Comparison of ENCODE assay signal across 19 mouse cellular contexts in the genomic region with DNA sequence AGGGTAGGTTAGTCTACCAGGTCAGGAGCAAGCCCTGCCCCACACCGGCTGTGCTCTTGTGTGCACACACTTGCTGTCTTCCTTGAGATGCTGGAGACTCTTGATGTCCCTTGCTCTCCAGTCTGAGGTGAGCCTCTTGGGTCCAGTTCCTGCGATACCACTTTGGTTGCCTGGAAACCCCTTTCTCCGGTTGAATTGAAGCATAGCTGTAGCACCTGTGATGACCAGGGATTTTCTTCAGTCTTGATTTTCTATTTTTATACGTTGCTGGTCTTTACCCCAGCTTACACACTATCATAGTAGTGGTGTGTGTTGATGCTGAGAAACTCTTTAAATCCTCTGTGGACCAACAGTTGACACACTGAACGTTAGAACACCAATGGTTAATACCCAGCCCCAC.
DNase-seq lines count a peak whose midpoint lies in the region; ATAC-seq and TF ChIP-seq lines count a peak whose summit lies in the region.
"Had no signal": no experiment of that assay in that cellular context is flagged by ENCODE, and none has a peak within 500 bp of the region (broad histone marks: within the 10 kb centered on the region; RNA-seq: fewer than 3 reads in every experiment).

No protein-coding gene starts in this region.

- no peak overlapping the region for H3K4me2 ChIP-seq in forebrain, embryonic 13.5 days
- peak overlapping the region; percentile 80 for H3K4me2 ChIP-seq in CH12.LX (ENCODE audit: insufficient read depth, low read depth, poor library complexity, severe bottlenecking)

- no peak overlapping the region for H3K27ac ChIP-seq in forebrain, embryonic 10.5 days
- H3K27ac ChIP-seq in forebrain, embryonic 13.5 days = no peak overlapping the region
- peak overlapping the region; percentile 97 for H3K27ac ChIP-seq in CH12.LX (ENCODE audit: insufficient read depth, low read depth)

- no peaks in the 10 kb centered on the region for H3K27me3 ChIP-seq in forebrain, embryonic 10.5 days (ENCODE audit: poor library complexity, severe bottlenecking)
- H3K27me3 ChIP-seq in forebrain, embryonic 13.5 days = no peaks in the 10 kb centered on the region
- H3K27me3 ChIP-seq in CH12.LX (replicated peaks) = no peaks in the 10 kb centered on the region

- no peaks in the 10 kb centered on the region for H3K79me2 ChIP-seq in CH12.LX (replicated peaks; ENCODE audit: control insufficient read depth, extremely low read depth, insufficient read depth, poor library complexity, severe bottlenecking)

- H3K9ac ChIP-seq in forebrain, embryonic 13.5 days = no peak overlapping the region
- H3K9ac ChIP-seq in CH12.LX (ENCODE audit: insufficient read depth, low read depth) = peak overlapping the region; percentile 71

- TF ChIP-seq CTCF in CH12.LX (conservative IDR thresholded peaks at IDR 0.05 in 1 of 2, IDR thresholded peaks at IDR 0.05 in 1 of 2; ENCODE audit: low read depth in 2 of 2, low read length in 2 of 2) = no peak

- TF ChIP-seq RAD21 in CH12.LX (IDR thresholded peaks at IDR 0.05; ENCODE audit: low read depth, low read length) = no peak

- ATAC-seq in forebrain, embryonic 13.5 days = no peak
- ATAC-seq: activated CD4-positive, CD25-positive, alpha-beta regulatory T cell, adult 4 months; CD4-positive, CD25-positive, alpha-beta regulatory T cell, adult 4 months; Patski had no signal

- H3K9me3 ChIP-seq in forebrain, embryonic 10.5 days = no peaks in the 10 kb centered on the region
- no peaks in the 10 kb centered on the region for H3K9me3 ChIP-seq in forebrain, embryonic 13.5 days (replicated peaks)
- no peaks in the 10 kb centered on the region for H3K9me3 ChIP-seq in CH12.LX (replicated peaks; ENCODE audit: low read length)
- H3K9me3 ChIP-seq: G1E had no signal

- no peaks in the 10 kb centered on the region for H3K36me3 ChIP-seq in forebrain, embryonic 10.5 days (replicated peaks)
- no peaks in the 10 kb centered on the region for H3K36me3 ChIP-seq in forebrain, embryonic 13.5 days (ENCODE audit: poor library complexity, severe bottlenecking)
- no peaks in the 10 kb centered on the region for H3K36me3 ChIP-seq in CH12.LX (replicated peaks in 1 of 2; ENCODE audit: control insufficient read depth in 1 of 2, insufficient read depth in 1 of 2, low read length in 1 of 2)
- H3K36me3 ChIP-seq: G1E had no signal

- peak; percentile 31; the same call in 1 of the 2 replicates for TF ChIP-seq POLR2A in CH12.LX (IDR thresholded peaks at IDR 0.05; ENCODE audit: low read depth, low read length)

- dilution Hi-C loops in CH12.LX (cut with MboI; ENCODE audit: extremely low pct_ligation_motif_present, extremely low pct_unique_long_range_greater_than_20kb, low sequenced_read_pairs) = no loop called here

- in situ Hi-C loops in CH12.LX (cut with MboI; ENCODE audit: low pct_ligation_motif_present, low pct_unique_long_range_greater_than_20kb, low sequenced_read_pairs) = loop anchor here (10.0 to 25.0 kb wide), 3 partner anchors 170 to 502 kb away; a partner anchor contains a TSS

- WGBS in forebrain, embryonic 10.5 days = 91% methylated on average over 5 of the region's 5 CpGs
- WGBS in forebrain, embryonic 13.5 days = 88% methylated on average over 5 of the region's 5 CpGs

- peak; percentile 52; the same call in 1 of the 2 replicates for TF ChIP-seq EP300 in CH12.LX (IDR thresholded peaks at IDR 0.05; ENCODE audit: low read length)

- H3K4me1 ChIP-seq in forebrain, embryonic 10.5 days = peaks cover 9% of the 10 kb centered on the region; the same call in 1 of the 2 replicates
- H3K4me1 ChIP-seq in forebrain, embryonic 13.5 days = no peaks in the 10 kb centered on the region
- H3K4me1 ChIP-seq in CH12.LX (ENCODE audit: control insufficient read depth in 1 of 2, insufficient read depth in 2 of 2) = peaks cover 9 to 52% of the 10 kb centered on the region in 2 experiments

- no peak overlapping the region for H3K4me3 ChIP-seq in forebrain, embryonic 10.5 days
- no peak overlapping the region for H3K4me3 ChIP-seq in forebrain, embryonic 13.5 days
- peak overlapping the region in 2 of 3 experiments; percentile 24 to 46 for H3K4me3 ChIP-seq in CH12.LX (replicated peaks in 1 of 3; ENCODE audit: low read depth in 2 of 3, low read length in 2 of 3, poor library complexity in 1 of 3)

- DNase-seq in forebrain, embryonic 10.5 days (ENCODE audit: extremely low spot score, low spot score) = peak; percentile 5
- DNase-seq in CH12.LX (ENCODE audit: extremely low read depth) = peak; percentile 64
- no peak for DNase-seq in spleen, postnatal 14 days (ENCODE audit: low spot score in 2 of 2)
- DNase-seq: adrenal gland, adult 2 months; adrenal gland, adult 8-10 months; adrenal gland, postnatal 10 days; adrenal gland, postnatal 14 days; adrenal gland, postnatal 25 days; adrenal gland, postnatal 36 days; B cell, adult 2 months; cerebellum, adult 11 months; cerebellum, adult 11-12 months; cerebellum, adult 18-20 months; cerebellum, adult 2 months had no signal

TF ChIP-seq in CH12.LX, 34 proteins besides CTCF, POLR2A, EP300 and RAD21:
- no peak for TF ChIP-seq RCOR1 (conservative IDR thresholded peaks at IDR 0.05; ENCODE audit: low read depth, low read length)
- TF ChIP-seq CHD2 (IDR thresholded peaks at IDR 0.05; ENCODE audit: low read length) = peak; percentile 52; the same call in 1 of the 2 replicates
- 0 out of 2 replicates have a peak, but pooled peaks have one; percentile 31 for TF ChIP-seq MEF2A (IDR thresholded peaks at IDR 0.05; ENCODE audit: borderline replicate concordance, low read depth, low read length)
- 0 out of 2 replicates have a peak, but pooled peaks have one; percentile 14 for TF ChIP-seq CHD1 (IDR thresholded peaks at IDR 0.05; ENCODE audit: low read depth, low read length)
- no peak for TF ChIP-seq TCF12 (IDR thresholded peaks at IDR 0.05; ENCODE audit: low read depth, low read length)
- TF ChIP-seq USF2 (conservative IDR thresholded peaks at IDR 0.05; ENCODE audit: low read depth, low read length) = no peak
- TF ChIP-seq JUN (IDR thresholded peaks at IDR 0.05; ENCODE audit: insufficient read depth, low read depth, low read length) = no peak
- TF ChIP-seq MYC (IDR thresholded peaks at IDR 0.05; ENCODE audit: low read depth, low read length) = no peak
- 0 out of 2 replicates have a peak, but pooled peaks have one; percentile 31 for TF ChIP-seq MXI1 (IDR thresholded peaks at IDR 0.05; ENCODE audit: low read depth, low read length)
- TF ChIP-seq NELFE (IDR thresholded peaks at IDR 0.05; ENCODE audit: low read depth, low read length) = 0 out of 2 replicates have a peak, but pooled peaks have one; percentile 35
- no peak for TF ChIP-seq E2F4 (IDR thresholded peaks at IDR 0.05; ENCODE audit: insufficient replicate concordance, low read depth, low read length)
- peak; percentile 21; the same call in 1 of the 2 replicates for TF ChIP-seq BHLHE40 (IDR thresholded peaks at IDR 0.05; ENCODE audit: low read depth, low read length)
- TF ChIP-seq HCFC1 (IDR thresholded peaks at IDR 0.05; ENCODE audit: low read depth, low read length) = no peak
- no peak for TF ChIP-seq SIN3A (IDR thresholded peaks at IDR 0.05; ENCODE audit: low read length)
- no peak for TF ChIP-seq NRF1 (IDR thresholded peaks at IDR 0.05; ENCODE audit: low read depth, low read length)
- 0 out of 2 replicates have a peak, but pooled peaks have one; percentile 19 for TF ChIP-seq MAZ (IDR thresholded peaks at IDR 0.05; ENCODE audit: low read depth, low read length)

Comparison
In these comparisons a context has a peak if more than half of its experiments do, and no peak if none do; other contexts are left out.
1. DNase-seq: peak in forebrain, embryonic 10.5 days (single experiment) and CH12.LX (single experiment); none in spleen, postnatal 14 days (0 of 2).
2. H3K4me3 ChIP-seq: peak in CH12.LX (2 of 3); none in forebrain, embryonic 10.5 days (single experiment) and forebrain, embryonic 13.5 days (single experiment).